Mouse (Mus musculus) stomach, embryonic 16.5 days (tissue): ENCODE measurements around the gene Cdca4. TPM values are rescaled to one million over a fixed set of nuclear protein-coding genes. Genes with fewer than 3 reads are reported as not detected.

Experiments
- ATAC-seq: fragments of 200-750 bp; cut with Nextera tagmentation; 2 replicates; pipeline ENCODE4 v1.8.0; 2017; ENCODE audit warnings: moderate number of reproducible peaks, moderate TSS enrichment; ENCODE audit not compliant: insufficient read depth, low FRiP score
- H3K27ac ChIP-seq: fragments of 300-500 bp; sonication (generic); 2 replicates; pipeline ENCODE4 v1.5.1; 2014; ENCODE audit warnings: low read length
- H3K27me3 ChIP-seq: fragments of 300-500 bp; sonication (generic); 2 replicates; pipeline ENCODE4 v1.6.1; 2014; ENCODE audit warnings: low read length, control low read depth, mixed read lengths; ENCODE audit not compliant: control insufficient read depth, insufficient read depth
- H3K36me3 ChIP-seq: fragments of 300-500 bp; sonication (generic); 2 replicates; pipeline ENCODE4 v1.6.1; 2014; ENCODE audit warnings: low read length; ENCODE audit not compliant: control insufficient read depth, insufficient read depth
- H3K4me1 ChIP-seq: fragments of 300-500 bp; sonication (generic); 2 replicates; pipeline ENCODE4 v1.6.1; 2014; ENCODE audit warnings: low read length, control low read depth, mixed read lengths; ENCODE audit not compliant: control insufficient read depth, insufficient read depth
- H3K4me2 ChIP-seq: fragments of 300-500 bp; sonication (generic); 2 replicates; pipeline ENCODE4 v1.6.1; 2014; ENCODE audit warnings: low read depth, low read length, mixed read lengths
- H3K4me3 ChIP-seq: fragments of 300-500 bp; sonication (generic); replicated peaks from 2 replicates; pipeline ENCODE4 v1.5.1; 2014; ENCODE audit warnings: mild to moderate bottlenecking, low read length
- H3K9ac ChIP-seq: fragments of 300-500 bp; sonication (generic); 2 replicates; pipeline ENCODE4 v1.6.1; 2014; ENCODE audit warnings: low read length
- H3K9me3 ChIP-seq: fragments of 300-500 bp; sonication (generic); replicated peaks from 2 replicates; pipeline ENCODE4 v1.6.1; 2016; ENCODE audit warnings: low read length, control low read depth; ENCODE audit not compliant: control insufficient read depth
- WGBS: fragments of 180-500 bp; shearing (Covaris S2); extraction: QIAGEN DNeasy Blood & Tissue Kit; methylation state at CpG from one replicate; pipeline ENCODE4 v1.1.7; 2014; 5-methylcytosine and 5-hydroxymethylcytosine counted together
- polyA plus RNA-seq: library from polyadenylated mRNA; unstranded; fragments of >200 nt; fragmentation: Nextera tagmentation; extraction: Ambion mirVana; gene quantifications from 2 replicates; pipeline ENCODE4 v1.2.1, GENCODE M21; 2015

The Cdca4 gene
- polyA plus RNA-seq, 1 experiment from 2014 or later, result 87.9 TPM

GRCm38 (mm10) chr12:112793601-112794355, 35.4 kb downstream of the Cdca4 start:
- H3K36me3 ChIP-seq, result no peaks in the 10 kb centered on the region
- H3K4me1 ChIP-seq, result peaks cover 57% of the 10 kb centered on the region
- H3K9ac ChIP-seq, result peak overlapping the region; percentile 52
- peak overlapping the region; percentile 87 for H3K27ac ChIP-seq
- no peak overlapping the region for H3K4me3 ChIP-seq
- WGBS, result 61% methylated on average over 13 of the region's 13 CpGs
- no peaks in the 10 kb centered on the region for H3K9me3 ChIP-seq
- peak overlapping the region; percentile 44 for H3K4me2 ChIP-seq
- ATAC-seq, result peak; percentile 56; the same call in 1 of the 2 replicates
- H3K27me3 ChIP-seq, result no peaks in the 10 kb centered on the region

GRCm38 (mm10) chr12:112791026-112791425, 38.2 kb downstream of the Cdca4 start:
- no peak for ATAC-seq
- H3K27me3 ChIP-seq, result no peaks in the 10 kb centered on the region
- H3K4me1 ChIP-seq, result peaks cover 31% of the 10 kb centered on the region
- H3K9ac ChIP-seq, result no peak overlapping the region
- no peak overlapping the region for H3K27ac ChIP-seq
- no peaks in the 10 kb centered on the region for H3K36me3 ChIP-seq
- H3K4me3 ChIP-seq, result no peak overlapping the region
- no peaks in the 10 kb centered on the region for H3K9me3 ChIP-seq
- 60% methylated on average over 8 of the region's 8 CpGs for WGBS
- no peak overlapping the region for H3K4me2 ChIP-seq

- Histone ChIP-seq H3K27ac (no peak overlapping the region), H3K27me3 (no peaks in the 10 kb centered on the region), H3K4me1 (no peaks in the 10 kb centered on the region), H3K4me3 (no peak overlapping the region), H3K36me3 (no peaks in the 10 kb centered on the region), H3K4me2 (no peak overlapping the region), H3K9me3 (no peaks in the 10 kb centered on the region), H3K9ac (no peak overlapping the region)
- 87% methylated on average over 10 of the region's 10 CpGs for WGBS
- no peak for ATAC-seq
These were observed 54.7 kb downstream of the Cdca4 start for GRCm38 (mm10) chr12:112774481-112774880.

- H3K4me1 ChIP-seq, result no peaks in the 10 kb centered on the region
- no peak overlapping the region for H3K4me3 ChIP-seq
- H3K36me3 ChIP-seq, result no peaks in the 10 kb centered on the region
- ATAC-seq, result no peak
- H3K9me3 ChIP-seq, result no peaks in the 10 kb centered on the region
- no peak overlapping the region for H3K9ac ChIP-seq
- 82% methylated on average over 6 of the region's 6 CpGs for WGBS
- no peak overlapping the region for H3K27ac ChIP-seq
- H3K4me2 ChIP-seq, result no peak overlapping the region
- H3K27me3 ChIP-seq, result no peaks in the 10 kb centered on the region
These were observed 55.2 kb downstream of the Cdca4 start for GRCm38 (mm10) chr12:112774026-112774425.

- H3K27me3 ChIP-seq, result no peaks in the 10 kb centered on the region
- H3K36me3 ChIP-seq, result no peaks in the 10 kb centered on the region
- no peaks in the 10 kb centered on the region for H3K9me3 ChIP-seq
- no peak for ATAC-seq
- no peak overlapping the region for H3K27ac ChIP-seq
- WGBS, result 26% methylated on average over 9 of the region's 9 CpGs
- no peak overlapping the region for H3K4me2 ChIP-seq
- no peak overlapping the region for H3K4me3 ChIP-seq
- H3K9ac ChIP-seq, result no peak overlapping the region
- H3K4me1 ChIP-seq, result no peaks in the 10 kb centered on the region
These were observed 55.9 kb downstream of the Cdca4 start for GRCm38 (mm10) chr12:112773366-112773765.

GRCm38 (mm10) chr12:112772306-112772705, 56.9 kb downstream of the Cdca4 start:
- ATAC-seq, result no peak
- WGBS, result 89% methylated on average over 14 of the region's 14 CpGs
- no peaks in the 10 kb centered on the region for H3K4me1 ChIP-seq
- H3K4me2 ChIP-seq, result no peak overlapping the region
- no peak overlapping the region for H3K4me3 ChIP-seq
- H3K27me3 ChIP-seq, result no peaks in the 10 kb centered on the region
- H3K9me3 ChIP-seq, result no peaks in the 10 kb centered on the region
- H3K27ac ChIP-seq, result no peak overlapping the region
- no peak overlapping the region for H3K9ac ChIP-seq
- H3K36me3 ChIP-seq, result no peaks in the 10 kb centered on the region

GRCm38 (mm10) chr12:112770396-112770795, 58.8 kb downstream of the Cdca4 start:
- no peak for ATAC-seq
- H3K4me1 ChIP-seq, result no peaks in the 10 kb centered on the region
- H3K9ac ChIP-seq, result no peak overlapping the region
- 78% methylated on average over 4 of the region's 4 CpGs for WGBS
- H3K4me3 ChIP-seq, result no peak overlapping the region
- H3K27ac ChIP-seq, result no peak overlapping the region
- no peaks in the 10 kb centered on the region for H3K36me3 ChIP-seq
- H3K4me2 ChIP-seq, result no peak overlapping the region
- no peaks in the 10 kb centered on the region for H3K27me3 ChIP-seq
- no peaks in the 10 kb centered on the region for H3K9me3 ChIP-seq

Other genes with a start within 250 kb of the Cdca4 start
- gene Inf2, start 240.6 kb downstream of the Cdca4 start, polyA plus RNA-seq, result 2.9 and 3.9 TPM in 2 replicates
- 2.7 and 10.3 TPM in 2 replicates for gene Adssl1, start 209.4 kb downstream of the Cdca4 start, polyA plus RNA-seq
- 152 and 171 TPM in 2 replicates for gene Siva1, start 184.7 kb downstream of the Cdca4 start, polyA plus RNA-seq
- 50.7 and 52.8 TPM in 2 replicates for gene Akt1, start 154.5 kb downstream of the Cdca4 start, polyA plus RNA-seq
- 9.7 and 12.2 TPM in 2 replicates for gene Zbtb42, start 150.6 kb downstream of the Cdca4 start, polyA plus RNA-seq
- 19.8 and 21.9 TPM in 2 replicates for gene Cep170b, start 109.0 kb downstream of the Cdca4 start, polyA plus RNA-seq
- 13.7 and 17.1 TPM in 2 replicates for gene Pld4, start 68.8 kb downstream of the Cdca4 start, polyA plus RNA-seq
- gene Ahnak2, start 26.8 kb downstream of the Cdca4 start, polyA plus RNA-seq, result 4.9 and 5.4 TPM in 2 replicates
- gene Clba1, start 20.5 kb downstream of the Cdca4 start, polyA plus RNA-seq, result 5.8 and 6.9 TPM in 2 replicates
- 0.15 and 0.22 TPM in 2 replicates for gene Gpr132, start 38.8 kb upstream of the Cdca4 start, polyA plus RNA-seq
- 5.1 and 6.4 TPM in 2 replicates for gene Jag2, start 100.4 kb upstream of the Cdca4 start, polyA plus RNA-seq
- 80.2 and 81.9 TPM in 2 replicates for gene Nudt14, start 112.7 kb upstream of the Cdca4 start, polyA plus RNA-seq
- 16.2 and 20.6 TPM in 2 replicates for gene Btbd6, start 147.1 kb upstream of the Cdca4 start, polyA plus RNA-seq
- gene Brf1, start 171.3 kb upstream of the Cdca4 start, polyA plus RNA-seq, result 50.3 and 53.9 TPM in 2 replicates
- 9.7 and 11.2 TPM in 2 replicates for gene Pacs2, start 185.1 kb upstream of the Cdca4 start, polyA plus RNA-seq
- not detected in 2 replicates for gene Tex22, start 245.1 kb upstream of the Cdca4 start, polyA plus RNA-seq